Mouse (Mus musculus) liver, embryonic 18 days (tissue): ENCODE results near the gene Jazf1. TPM values are rescaled to one million over a fixed set of nuclear protein-coding genes. Genes with fewer than 3 reads are reported as not detected.

ENCODE experiments used
- polyA plus RNA-seq: library from polyadenylated mRNA; depleted of rRNA; stranded (reverse); fragments of >200 nt; gene quantifications from 2 replicates; pipeline ENCODE4 v1.2.3, GENCODE M21; 2012; rRNA removed

Jazf1 gene
- 2.0 and 2.1 TPM in 2 replicates for polyA plus RNA-seq

GRCm38 (mm10) chr6:53067989-53068874 is at the start of gene Jazf1:
TSS of gene Jazf1 (minus strand) at chr6:53068631.

Other genes starting within 250 kb of the Jazf1 start
- 0.05 and 0.08 TPM in 2 replicates for gene Creb5, start 218.6 kb upstream of the Jazf1 start, polyA plus RNA-seq